Mouse (Mus musculus) heart, adult 2 months (tissue): ENCODE data around the gene Olfr143. TPM values are rescaled to one million over a fixed set of nuclear protein-coding genes. Genes with fewer than 3 reads are reported as not detected.

Experiments used
- DNase-seq, 2 experiments: peaks; one replicate each; pipeline ENCODE4 v3.0.0; 2021
- H3K27ac ChIP-seq: fragments of 200-600 bp; 2 replicates; pipeline ENCODE4 v1.8.1; 2022
- H3K27me3 ChIP-seq: fragments of 200-500 bp; 2 replicates; pipeline ENCODE4 v1.6.1; 2012; ENCODE audit warnings: mild to moderate bottlenecking, low read length, inconsistent platforms, mixed read lengths; ENCODE audit not compliant: control insufficient read depth, insufficient read depth
- H3K36me3 ChIP-seq: fragments of 200-500 bp; 2 replicates; pipeline ENCODE4 v1.6.1; 2012; ENCODE audit warnings: low read length, inconsistent platforms; ENCODE audit not compliant: control insufficient read depth, insufficient read depth
- H3K4me1 ChIP-seq: fragments of 200-500 bp; 2 replicates; pipeline ENCODE4 v1.6.1; 2011; ENCODE audit warnings: low read length; ENCODE audit not compliant: control insufficient read depth, insufficient read depth
- H3K4me3 ChIP-seq: fragments of 200-600 bp; 2 replicates; pipeline ENCODE4 v1.8.1; 2022
- H3K79me2 ChIP-seq: fragments of 200-500 bp; replicated peaks from 2 replicates; pipeline ENCODE4 v1.6.1; 2012; ENCODE audit warnings: mild to moderate bottlenecking, inconsistent platforms, low read length, moderate library complexity, mixed read lengths; ENCODE audit not compliant: control insufficient read depth, insufficient read depth
- H3K9ac ChIP-seq: fragments of 200-500 bp; 2 replicates; pipeline ENCODE4 v1.6.1; 2012; ENCODE audit warnings: low read depth, mild to moderate bottlenecking, control low read depth, inconsistent platforms, low read length, mixed read lengths
- CTCF ChIP-seq: fragments of 200-600 bp; IDR thresholded peaks from 2 replicates; pipeline ENCODE4 v1.8.1; 2022; ENCODE audit warnings: antibody characterized with exemption, mild to moderate bottlenecking, moderate library complexity
- EP300 ChIP-seq: fragments of 200-500 bp; IDR thresholded peaks from 2 replicates; pipeline ENCODE4 v1.6.1; 2011; ENCODE audit warnings: low read depth, low read length, control low read depth; ENCODE audit not compliant: insufficient read depth
- POLR2A ChIP-seq: fragments of 200-500 bp; IDR thresholded peaks from 2 replicates; pipeline ENCODE4 v1.6.1; 2011; ENCODE audit warnings: mild to moderate bottlenecking, low read depth, low read length, control low read depth; ENCODE audit not compliant: insufficient read depth
- WGBS: fragments of 180-500 bp; shearing (Covaris S2); methylation state at CpG from one replicate; pipeline ENCODE4 v1.1.7; 2018; 5-methylcytosine and 5-hydroxymethylcytosine counted together
- intact Hi-C: fragments of 180-260 bp; cut with DNase I; formaldehyde crosslinking; loops from one replicate; pipeline ENCODE4 v1.15.1; 2025
- long read RNA-seq: library from polyadenylated mRNA; stranded (forward); transcript quantifications from one replicate; pipeline ENCODE4 v2.0.0, GENCODE M21; 2021
- polyA plus RNA-seq: library from polyadenylated mRNA; depleted of rRNA; stranded (reverse); fragments of >200 nt; gene quantifications from 2 replicates; pipeline ENCODE4 v1.2.3, GENCODE M21; 2012; rRNA removed
- total RNA-seq, 2 experiments: library from RNA; stranded (reverse); gene quantifications; 2 replicates each; pipeline ENCODE4 v1.2.3; 2021

The Olfr143 gene
- total RNA-seq: not detected
- not detected in 2 replicates for polyA plus RNA-seq
- long read RNA-seq: 0 reads

DNA sequence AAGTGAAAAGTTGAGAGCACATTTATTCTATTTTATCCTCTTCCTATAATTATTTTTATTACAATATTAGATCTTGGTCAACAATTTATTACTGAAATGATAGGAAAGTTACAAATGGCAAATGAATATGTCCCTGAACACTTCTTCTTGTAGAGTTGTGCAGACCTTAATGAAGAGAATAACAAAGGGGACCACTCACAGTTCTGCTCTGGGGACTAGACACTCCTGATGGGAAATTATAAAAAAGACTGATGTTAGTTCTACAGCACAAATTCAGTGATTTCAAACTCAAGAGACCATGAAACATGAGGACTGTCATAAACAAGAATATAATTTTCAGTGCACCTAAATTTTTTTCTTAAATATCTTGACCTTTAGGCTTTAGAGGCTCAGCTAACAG is at the start of gene Olfr143:
TSS of gene Olfr143 (plus strand) at position 301 of the 400 bp plus-strand sequence.
- TF ChIP-seq EP300 (no peak), POLR2A (no peak), CTCF (no peak)
- Histone ChIP-seq H3K9ac (no peak within 1 kb of the TSS), H3K4me3 (no peak within 1 kb of the TSS), H3K27ac (no peak within 1 kb of the TSS), H3K36me3 (no peaks in the 10 kb centered on the region), H3K79me2 (no peaks in the 10 kb centered on the region), H3K27me3 (no peaks in the 10 kb centered on the region), H3K4me1 (no peaks in the 10 kb centered on the region)
- intact Hi-C loops: no loop called here
- no peak for DNase-seq

DNA sequence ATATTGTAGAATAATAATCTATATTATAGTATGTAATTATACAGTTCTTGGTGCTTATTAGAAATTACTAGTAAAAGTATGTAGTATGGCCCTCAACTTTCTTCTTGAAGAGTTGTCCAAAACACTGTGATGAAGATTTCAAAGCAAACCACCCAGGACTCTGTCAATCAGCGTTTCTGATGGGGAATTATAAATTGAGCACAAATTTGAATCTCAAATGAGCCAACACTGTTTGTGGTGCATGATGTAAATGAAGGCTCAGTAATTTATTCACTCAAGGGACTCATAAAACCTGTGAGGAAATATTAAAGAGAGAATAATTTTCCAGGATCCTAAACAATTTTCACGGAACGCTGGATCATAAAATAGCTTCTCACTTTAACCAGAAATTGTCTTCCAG is 44.5 kb upstream of the Olfr143 start, which contains the start of gene Olfr893:
TSS of gene Olfr893 (plus strand) at position 301 of the 400 bp plus-strand sequence.
- Histone ChIP-seq H3K27ac (no peak within 1 kb of the TSS), H3K4me1 (no peaks in the 10 kb centered on the region), H3K9ac (no peak within 1 kb of the TSS), H3K27me3 (no peaks in the 10 kb centered on the region), H3K36me3 (no peaks in the 10 kb centered on the region), H3K4me3 (no peak within 1 kb of the TSS), H3K79me2 (no peaks in the 10 kb centered on the region)
- 73% methylated on average over 3 of the region's 3 CpGs for WGBS
- intact Hi-C loops: no loop called here
- no peak for DNase-seq
- TF ChIP-seq EP300 (no peak), POLR2A (no peak), CTCF (no peak)

DNA sequence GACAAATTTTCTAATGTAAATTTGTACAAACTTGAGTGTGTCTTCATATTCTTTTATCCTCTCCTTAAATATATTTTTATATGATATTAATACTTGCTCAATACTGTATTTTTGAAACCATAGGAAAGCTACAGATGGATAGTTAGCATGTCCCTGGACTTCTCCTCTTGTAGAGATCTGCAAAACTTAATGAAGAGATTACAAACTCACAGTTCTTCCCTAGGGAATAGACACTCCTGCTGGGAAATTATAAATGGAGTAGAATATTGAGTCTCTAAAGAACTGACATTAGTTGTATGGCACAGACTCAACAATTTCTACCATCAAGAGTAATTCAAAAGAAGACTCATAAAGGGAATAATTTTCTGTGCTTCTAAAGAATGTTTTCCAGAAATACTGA is 34.8 kb upstream of the Olfr143 start, which contains the start of gene Olfr894:
TSS of gene Olfr894 (plus strand) at position 301 of the 400 bp plus-strand sequence.
- H3K4me3 ChIP-seq: no peak within 1 kb of the TSS
- H3K27me3 ChIP-seq: no peaks in the 10 kb centered on the region
- H3K9ac ChIP-seq: no peak within 1 kb of the TSS
- no peak within 1 kb of the TSS for H3K27ac ChIP-seq
- no peak for DNase-seq
- intact Hi-C loops: no loop called here
- no peak for TF ChIP-seq CTCF
- TF ChIP-seq EP300: no peak
- no peak for TF ChIP-seq POLR2A
- H3K36me3 ChIP-seq: no peaks in the 10 kb centered on the region
- no peaks in the 10 kb centered on the region for H3K4me1 ChIP-seq
- no peaks in the 10 kb centered on the region for H3K79me2 ChIP-seq

DNA sequence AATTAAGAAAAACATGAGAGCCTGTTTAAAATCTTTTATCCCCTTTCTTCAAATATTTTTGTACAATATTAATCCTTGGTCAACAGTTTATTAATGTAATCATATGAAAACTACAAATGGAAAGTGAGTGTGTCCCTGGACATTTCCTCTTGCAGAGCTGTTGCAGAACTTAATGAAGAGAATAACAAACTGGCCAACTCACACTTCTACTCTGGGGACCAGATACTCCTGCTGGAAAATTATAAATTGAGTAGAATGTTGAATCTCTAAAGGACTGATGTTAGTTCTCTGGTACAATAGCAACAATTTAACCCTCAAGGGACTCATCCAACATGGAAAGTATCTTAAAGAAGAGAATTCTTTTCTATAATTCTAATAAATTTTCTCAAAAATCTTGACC is 15.0 kb downstream of the Olfr143 start, which contains the start of gene Olfr895:
TSS of gene Olfr895 (plus strand) at position 301 of the 400 bp plus-strand sequence.
- H3K4me1 ChIP-seq: no peaks in the 10 kb centered on the region
- intact Hi-C loops: no loop called here
- TF ChIP-seq POLR2A (no peak), CTCF (no peak), EP300 (no peak)
- H3K9ac ChIP-seq: no peak within 1 kb of the TSS
- H3K27me3 ChIP-seq: no peaks in the 10 kb centered on the region
- no peaks in the 10 kb centered on the region for H3K36me3 ChIP-seq
- H3K27ac ChIP-seq: no peak within 1 kb of the TSS
- DNase-seq: no peak
- H3K79me2 ChIP-seq: no peaks in the 10 kb centered on the region
- no peak within 1 kb of the TSS for H3K4me3 ChIP-seq

DNA sequence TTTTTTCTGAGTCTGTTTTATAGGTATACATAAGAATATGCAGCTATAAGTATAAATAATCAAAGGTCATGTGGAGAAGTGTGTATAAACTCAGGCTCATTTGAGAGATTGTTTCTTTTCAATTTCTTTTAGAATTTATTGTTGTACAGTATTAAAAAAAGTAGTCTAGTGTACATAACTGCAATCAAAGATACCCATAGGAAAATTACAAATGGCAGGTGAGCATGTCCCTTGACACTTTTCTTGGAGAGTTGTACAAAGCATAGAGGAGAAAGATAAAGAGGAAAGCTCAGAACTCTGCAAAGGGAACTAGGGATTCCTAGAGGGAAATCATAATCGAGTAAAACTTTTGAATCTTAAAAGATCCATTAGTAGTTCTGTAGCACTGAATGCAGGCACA is 38.2 kb downstream of the Olfr143 start, which contains the start of gene Olfr896-ps1:
TSS of gene Olfr896-ps1 (plus strand) at position 301 of the 400 bp plus-strand sequence.
- intact Hi-C loops: no loop called here
- Histone ChIP-seq H3K9ac (no peak within 1 kb of the TSS), H3K27ac (no peak within 1 kb of the TSS), H3K36me3 (no peaks in the 10 kb centered on the region), H3K79me2 (no peaks in the 10 kb centered on the region), H3K4me1 (no peaks in the 10 kb centered on the region), H3K27me3 (no peaks in the 10 kb centered on the region), H3K4me3 (no peak within 1 kb of the TSS)
- no peak for TF ChIP-seq POLR2A
- 68% methylated on average over 1 of the region's 1 CpGs for WGBS
- no peak for DNase-seq

Other genes starting within 250 kb of the Olfr143 start
- gene Olfr883, start 227.0 kb upstream of the Olfr143 start, total RNA-seq: not detected
- not detected in 2 replicates for gene Olfr883, start 227.0 kb upstream of the Olfr143 start, polyA plus RNA-seq
- gene Olfr884, start 206.2 kb upstream of the Olfr143 start, total RNA-seq: not detected
- not detected in 2 replicates for gene Olfr884, start 206.2 kb upstream of the Olfr143 start, polyA plus RNA-seq
- not detected for gene Olfr885, start 191.5 kb upstream of the Olfr143 start, total RNA-seq
- gene Olfr885, start 191.5 kb upstream of the Olfr143 start, polyA plus RNA-seq: not detected in 2 replicates
- gene Olfr887, start 168.7 kb upstream of the Olfr143 start, total RNA-seq: not detected
- gene Olfr887, start 168.7 kb upstream of the Olfr143 start, polyA plus RNA-seq: not detected in 2 replicates
- gene Olfr888, start 144.6 kb upstream of the Olfr143 start, total RNA-seq: not detected
- gene Olfr888, start 144.6 kb upstream of the Olfr143 start, polyA plus RNA-seq: not detected in 2 replicates
- not detected for gene Olfr889, start 137.6 kb upstream of the Olfr143 start, total RNA-seq
- gene Olfr889, start 137.6 kb upstream of the Olfr143 start, polyA plus RNA-seq: not detected in 2 replicates
- not detected for gene Olfr890, start 110.3 kb upstream of the Olfr143 start, total RNA-seq
- gene Olfr890, start 110.3 kb upstream of the Olfr143 start, polyA plus RNA-seq: not detected in 2 replicates
- not detected for gene Olfr891, start 72.0 kb upstream of the Olfr143 start, total RNA-seq
- not detected in 2 replicates for gene Olfr891, start 72.0 kb upstream of the Olfr143 start, polyA plus RNA-seq
- gene Olfr893, start 44.4 kb upstream of the Olfr143 start, total RNA-seq: not detected
- not detected in 2 replicates for gene Olfr893, start 44.4 kb upstream of the Olfr143 start, polyA plus RNA-seq
- gene Olfr894, start 34.7 kb upstream of the Olfr143 start, total RNA-seq: not detected
- not detected in 2 replicates for gene Olfr894, start 34.7 kb upstream of the Olfr143 start, polyA plus RNA-seq
- not detected for gene Olfr895, start 15.1 kb downstream of the Olfr143 start, total RNA-seq
- gene Olfr895, start 15.1 kb downstream of the Olfr143 start, polyA plus RNA-seq: not detected in 2 replicates
- not detected for gene Olfr896-ps1, start 38.3 kb downstream of the Olfr143 start, total RNA-seq
- not detected in 2 replicates for gene Olfr896-ps1, start 38.3 kb downstream of the Olfr143 start, polyA plus RNA-seq
- not detected for gene Olfr25, start 76.3 kb downstream of the Olfr143 start, total RNA-seq
- not detected in 2 replicates for gene Olfr25, start 76.3 kb downstream of the Olfr143 start, polyA plus RNA-seq
- not detected for gene Olfr898, start 95.6 kb downstream of the Olfr143 start, total RNA-seq
- gene Olfr898, start 95.6 kb downstream of the Olfr143 start, polyA plus RNA-seq: not detected in 2 replicates
- gene Olfr250, start 114.1 kb downstream of the Olfr143 start, total RNA-seq: not detected
- not detected in 2 replicates for gene Olfr250, start 114.1 kb downstream of the Olfr143 start, polyA plus RNA-seq
- gene Olfr251, start 124.3 kb downstream of the Olfr143 start, total RNA-seq: not detected
- not detected in 2 replicates for gene Olfr251, start 124.3 kb downstream of the Olfr143 start, polyA plus RNA-seq
- not detected for gene Olfr147, start 148.9 kb downstream of the Olfr143 start, total RNA-seq
- not detected in 2 replicates for gene Olfr147, start 148.9 kb downstream of the Olfr143 start, polyA plus RNA-seq
- gene Olfr901, start 176.7 kb downstream of the Olfr143 start, total RNA-seq: not detected
- not detected in 2 replicates for gene Olfr901, start 176.7 kb downstream of the Olfr143 start, polyA plus RNA-seq
- not detected for gene Olfr902, start 194.9 kb downstream of the Olfr143 start, total RNA-seq
- not detected in 2 replicates for gene Olfr902, start 194.9 kb downstream of the Olfr143 start, polyA plus RNA-seq
- not detected for gene Olfr904, start 210.4 kb downstream of the Olfr143 start, total RNA-seq
- gene Olfr904, start 210.4 kb downstream of the Olfr143 start, polyA plus RNA-seq: not detected in 2 replicates
- not detected for gene Olfr905, start 218.3 kb downstream of the Olfr143 start, total RNA-seq
- gene Olfr905, start 218.3 kb downstream of the Olfr143 start, polyA plus RNA-seq: not detected in 2 replicates
- not detected for gene Olfr906, start 234.3 kb downstream of the Olfr143 start, total RNA-seq
- gene Olfr906, start 234.3 kb downstream of the Olfr143 start, polyA plus RNA-seq: not detected in 2 replicates
- gene Olfr907, start 243.0 kb downstream of the Olfr143 start, total RNA-seq: not detected
- not detected in 2 replicates for gene Olfr907, start 243.0 kb downstream of the Olfr143 start, polyA plus RNA-seq